In the genomic region with DNA sequence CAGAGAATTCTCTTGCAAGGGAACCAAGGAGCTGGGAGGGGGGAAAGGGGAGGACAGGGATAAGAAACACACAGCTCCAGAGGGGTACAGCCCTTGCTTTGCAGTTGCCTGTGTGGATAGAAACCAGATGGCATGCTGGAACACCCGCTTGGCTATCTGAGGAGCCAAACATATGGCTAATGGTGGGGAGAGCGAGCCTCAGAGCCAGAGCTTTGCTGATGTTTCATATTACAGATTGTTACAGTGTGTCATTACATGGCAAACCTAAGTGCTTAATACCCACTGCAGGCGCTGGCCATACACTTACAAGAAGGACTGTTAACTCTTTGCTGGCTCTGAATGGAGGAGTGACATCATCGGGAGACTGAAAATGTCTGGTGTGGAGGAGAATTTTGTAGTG, we compare ENCODE assay signal across 8 mouse cellular contexts.
DNase-seq lines count a peak whose midpoint lies in the region; ATAC-seq and TF ChIP-seq lines count a peak whose summit lies in the region.

No protein-coding gene starts in this region.

- H3K9me3 ChIP-seq in lung, embryonic 15.5 days = no peaks in the 10 kb centered on the region
- no peaks in the 10 kb centered on the region for H3K9me3 ChIP-seq in forebrain, embryonic 10.5 days
- H3K9me3 ChIP-seq in heart, postnatal 0 days (replicated peaks; ENCODE audit: control insufficient read depth, low read length) = no peaks in the 10 kb centered on the region
- H3K9me3 ChIP-seq in limb, embryonic 12.5 days = no peaks in the 10 kb centered on the region
- no peaks in the 10 kb centered on the region for H3K9me3 ChIP-seq in neural tube, embryonic 15.5 days (replicated peaks)

- peak overlapping the region; percentile 56 for H3K4me2 ChIP-seq in lung, embryonic 15.5 days
- H3K4me2 ChIP-seq in heart, postnatal 0 days (ENCODE audit: low read depth, low read length) = peak overlapping the region; percentile 53
- peak overlapping the region; percentile 53 for H3K4me2 ChIP-seq in limb, embryonic 12.5 days
- H3K4me2 ChIP-seq in neural tube, embryonic 15.5 days = peak overlapping the region; percentile 42

- H3K4me3 ChIP-seq in lung, embryonic 15.5 days = no peak overlapping the region
- H3K4me3 ChIP-seq in forebrain, embryonic 10.5 days = peak overlapping the region; percentile 16; the same call in 1 of the 2 replicates
- H3K4me3 ChIP-seq in heart, postnatal 0 days (ENCODE audit: low read depth, low read length) = peak overlapping the region; percentile 21
- H3K4me3 ChIP-seq in limb, embryonic 12.5 days (replicated peaks) = no peak overlapping the region
- H3K4me3 ChIP-seq in neural tube, embryonic 15.5 days (replicated peaks) = no peak overlapping the region

- no peaks in the 10 kb centered on the region for H3K36me3 ChIP-seq in lung, embryonic 15.5 days
- H3K36me3 ChIP-seq in forebrain, embryonic 10.5 days (replicated peaks) = no peaks in the 10 kb centered on the region
- H3K36me3 ChIP-seq in heart, postnatal 0 days (replicated peaks; ENCODE audit: control insufficient read depth, insufficient read depth, low read length) = no peaks in the 10 kb centered on the region
- 0 out of 2 replicates have a peak, but pooled peaks cover under 1% of the 10 kb centered on the region for H3K36me3 ChIP-seq in limb, embryonic 12.5 days
- H3K36me3 ChIP-seq in neural tube, embryonic 15.5 days = no peaks in the 10 kb centered on the region

- peak; percentile 75 for ATAC-seq in lung, embryonic 15.5 days (ENCODE audit: borderline replicate concordance, extremely low read depth, low FRiP score, low TSS enrichment)
- peak; percentile 44 for ATAC-seq in heart, postnatal 0 days (ENCODE audit: insufficient read depth, low read depth)
- ATAC-seq in limb, embryonic 12.5 days (ENCODE audit: insufficient number of reproducible peaks, insufficient read depth, low FRiP score, low TSS enrichment, low read depth) = peak; percentile 89
- ATAC-seq in neural tube, embryonic 15.5 days (ENCODE audit: low FRiP score) = peak; percentile 52
- no peak for ATAC-seq in megakaryocyte, adult 5-6 weeks (ENCODE audit: poor library complexity, severe bottlenecking)

- WGBS in lung, embryonic 15.5 days = 6% methylated on average over 4 of the region's 4 CpGs
- 29% methylated on average over 4 of the region's 4 CpGs for WGBS in forebrain, embryonic 10.5 days
- 3% methylated on average over 4 of the region's 4 CpGs for WGBS in heart, postnatal 0 days
- whole genome bisulfite sequencing in limb, embryonic 12.5 days = 3% methylated on average over 4 of the region's 4 CpGs
- WGBS in neural tube, embryonic 15.5 days = 5% methylated on average over 4 of the region's 4 CpGs

- no peak overlapping the region for H3K9ac ChIP-seq in lung, embryonic 15.5 days
- no peak overlapping the region; the same call in 1 of the 2 replicates for H3K9ac ChIP-seq in heart, postnatal 0 days (replicated peaks; ENCODE audit: low read depth, low read length)
- H3K9ac ChIP-seq in limb, embryonic 12.5 days (replicated peaks) = no peak overlapping the region; the same call in 1 of the 2 replicates
- peak overlapping the region; percentile 11; the same call in 1 of the 2 replicates for H3K9ac ChIP-seq in neural tube, embryonic 15.5 days (replicated peaks)

- no peak for TF ChIP-seq CTCF in heart, postnatal 0 days (IDR thresholded peaks at IDR 0.05; ENCODE audit: low read depth)

- no peaks in the 10 kb centered on the region for H3K27me3 ChIP-seq in lung, embryonic 15.5 days
- H3K27me3 ChIP-seq in forebrain, embryonic 10.5 days (ENCODE audit: poor library complexity, severe bottlenecking) = no peaks in the 10 kb centered on the region
- no peaks in the 10 kb centered on the region for H3K27me3 ChIP-seq in heart, postnatal 0 days (ENCODE audit: control insufficient read depth, insufficient read depth, low read length)
- H3K27me3 ChIP-seq in limb, embryonic 12.5 days = no peaks in the 10 kb centered on the region
- no peaks in the 10 kb centered on the region for H3K27me3 ChIP-seq in neural tube, embryonic 15.5 days (replicated peaks)

- peak overlapping the region; percentile 95 for H3K27ac ChIP-seq in lung, embryonic 15.5 days
- peak overlapping the region; percentile 85 for H3K27ac ChIP-seq in forebrain, embryonic 10.5 days
- H3K27ac ChIP-seq in heart, postnatal 0 days (ENCODE audit: low read depth) = peak overlapping the region; percentile 92
- H3K27ac ChIP-seq in limb, embryonic 12.5 days = peak overlapping the region; percentile 96
- peak overlapping the region; percentile 86 for H3K27ac ChIP-seq in neural tube, embryonic 15.5 days (replicated peaks)

- TF ChIP-seq EP300 in heart, postnatal 0 days (IDR thresholded peaks at IDR 0.05; ENCODE audit: low read depth) = no peak

- peaks cover 86% of the 10 kb centered on the region for H3K4me1 ChIP-seq in lung, embryonic 15.5 days
- peaks cover 61% of the 10 kb centered on the region for H3K4me1 ChIP-seq in forebrain, embryonic 10.5 days
- H3K4me1 ChIP-seq in heart, postnatal 0 days (ENCODE audit: control insufficient read depth, insufficient read depth) = peaks cover 60% of the 10 kb centered on the region
- peaks cover 81% of the 10 kb centered on the region for H3K4me1 ChIP-seq in limb, embryonic 12.5 days (replicated peaks)
- H3K4me1 ChIP-seq in neural tube, embryonic 15.5 days = peaks cover 56% of the 10 kb centered on the region

- DNase-seq in lung, postnatal 14 days = no peak
- peak; percentile 63 for DNase-seq in forebrain, embryonic 10.5 days (ENCODE audit: extremely low spot score, low spot score)
- DNase-seq in heart, postnatal 0 days (ENCODE audit: low spot score) = peak; percentile 69
- DNase-seq in thymus, postnatal 10 days (ENCODE audit: low spot score in 2 of 2) = no peak

Comparison
In these comparisons a context has a peak if more than half of its experiments do, and no peak if none do; other contexts are left out.
1. H3K4me3 ChIP-seq: peak in forebrain, embryonic 10.5 days (single experiment) and heart, postnatal 0 days (single experiment); none in lung, embryonic 15.5 days (single experiment), limb, embryonic 12.5 days (single experiment) and neural tube, embryonic 15.5 days (single experiment).
2. DNase-seq: peak in forebrain, embryonic 10.5 days (single experiment) and heart, postnatal 0 days (single experiment); none in lung, postnatal 14 days (single experiment) and thymus, postnatal 10 days (0 of 2).
3. Peak in every context shown above with its lines, with median percentiles within 50 percentile points of each other: H3K27ac ChIP-seq and H3K4me2 ChIP-seq.